Mouse (Mus musculus): ENCODE measurements at regions not wholly inside any gene's neighbourhood (a gene's known extent, or its start where the extent isn't known, plus 50 kb on each side); places are given as distances from the start of the nearest gene placed in this dataset.

DNA sequence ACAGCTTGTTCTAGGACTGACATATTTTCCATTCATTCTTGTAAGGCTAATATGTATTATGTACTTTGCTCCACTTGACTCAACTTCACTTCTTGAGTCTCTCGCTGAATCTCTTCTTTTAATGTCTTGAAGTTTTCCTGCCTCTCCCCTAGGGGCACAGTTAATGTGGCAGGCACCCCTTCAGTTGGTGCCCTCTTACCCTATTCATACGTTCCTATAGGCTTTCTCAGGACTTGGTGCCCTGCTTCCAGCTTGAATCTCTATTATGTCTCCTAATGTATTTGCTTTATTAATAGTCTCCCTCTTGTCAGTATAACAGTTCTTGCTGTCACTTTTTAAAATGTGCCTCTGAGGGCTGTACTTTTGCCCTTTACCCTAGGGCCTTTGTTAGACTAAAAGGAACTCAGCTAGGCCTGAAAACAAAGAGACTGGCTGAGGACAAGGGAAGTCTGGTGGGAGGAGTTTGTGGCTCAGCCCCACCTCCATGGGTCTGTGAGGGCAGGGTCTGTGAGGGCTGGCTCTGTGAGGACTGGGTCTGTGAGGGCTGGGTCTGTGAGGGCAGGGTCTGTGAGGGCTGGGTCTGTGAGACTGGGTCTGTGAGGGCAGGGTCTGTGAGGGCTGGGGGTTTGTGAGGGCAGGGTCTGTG lies 362.9 kb upstream of the Nr5a2 start:
- no peak for DNase-seq (ENCODE audit: low spot score)

DNA sequence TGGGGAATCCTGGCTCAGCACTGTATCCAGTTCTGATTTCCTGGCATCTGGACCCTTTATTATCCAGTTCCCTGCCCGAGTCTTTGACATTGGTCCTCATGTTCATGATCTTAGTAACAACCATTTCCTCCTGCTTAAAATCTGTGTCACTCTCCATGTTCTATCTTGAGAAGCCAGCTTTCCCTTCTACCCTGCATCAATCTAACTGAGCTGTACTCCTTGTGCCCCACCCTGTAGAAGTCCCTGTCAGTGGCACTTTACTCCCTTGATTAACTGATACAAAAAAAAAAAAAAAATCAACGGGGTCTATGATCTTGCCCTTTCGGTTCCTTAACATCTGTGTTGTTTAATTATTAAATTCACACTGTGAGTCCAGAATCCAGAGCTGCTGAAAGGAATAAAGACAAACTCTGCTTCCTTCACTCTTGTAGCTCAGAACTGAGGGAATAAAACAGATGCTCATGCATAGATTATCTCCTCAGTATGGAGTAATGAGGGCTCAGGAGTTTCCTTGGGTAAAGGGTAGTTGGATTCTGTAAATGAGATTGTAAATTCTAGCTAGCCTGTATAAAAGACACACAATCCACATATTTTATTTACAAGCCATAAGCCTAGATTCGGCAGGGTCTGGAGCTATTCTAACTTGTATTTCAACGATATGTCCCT lies 342.6 kb upstream of the Nr5a2 start:
- no peak for DNase-seq (ENCODE audit: low spot score)

- DNase-seq (ENCODE audit: low spot score), result no peak
Observed at GRCm38 (mm10) chr1:137297780-137298569, 337.7 kb upstream of the Nr5a2 start.

DNA sequence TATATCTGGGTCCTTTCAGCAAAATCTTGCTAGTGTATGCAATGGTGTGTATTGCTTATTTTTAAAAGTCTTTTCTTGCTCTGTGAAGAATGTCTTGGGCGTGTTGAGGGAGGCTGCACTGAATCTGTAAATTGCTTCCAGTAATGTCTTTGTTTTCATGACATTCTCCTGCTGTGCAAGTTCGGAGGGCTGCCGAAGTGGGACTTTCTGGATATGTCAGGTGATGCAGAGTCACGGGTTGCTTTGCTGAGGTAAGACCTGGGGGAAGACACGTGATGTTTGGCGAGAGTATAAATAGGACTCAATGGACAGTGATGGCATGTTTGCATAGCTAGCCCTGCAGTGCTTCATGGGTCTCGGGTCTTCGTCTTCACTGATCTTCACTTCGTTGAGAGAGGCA lies 329.2 kb upstream of the Nr5a2 start:
- no peak for DNase-seq (ENCODE audit: low spot score)

- no peak for DNase-seq (ENCODE audit: low spot score)
Observed at GRCm38 (mm10) chr1:137283291-137283690, 323.0 kb upstream of the Nr5a2 start.

GRCm38 (mm10) chr1:137282457-137282856 lies 322.2 kb upstream of the Nr5a2 start:
- DNase-seq (ENCODE audit: low spot score), result no peak

DNA sequence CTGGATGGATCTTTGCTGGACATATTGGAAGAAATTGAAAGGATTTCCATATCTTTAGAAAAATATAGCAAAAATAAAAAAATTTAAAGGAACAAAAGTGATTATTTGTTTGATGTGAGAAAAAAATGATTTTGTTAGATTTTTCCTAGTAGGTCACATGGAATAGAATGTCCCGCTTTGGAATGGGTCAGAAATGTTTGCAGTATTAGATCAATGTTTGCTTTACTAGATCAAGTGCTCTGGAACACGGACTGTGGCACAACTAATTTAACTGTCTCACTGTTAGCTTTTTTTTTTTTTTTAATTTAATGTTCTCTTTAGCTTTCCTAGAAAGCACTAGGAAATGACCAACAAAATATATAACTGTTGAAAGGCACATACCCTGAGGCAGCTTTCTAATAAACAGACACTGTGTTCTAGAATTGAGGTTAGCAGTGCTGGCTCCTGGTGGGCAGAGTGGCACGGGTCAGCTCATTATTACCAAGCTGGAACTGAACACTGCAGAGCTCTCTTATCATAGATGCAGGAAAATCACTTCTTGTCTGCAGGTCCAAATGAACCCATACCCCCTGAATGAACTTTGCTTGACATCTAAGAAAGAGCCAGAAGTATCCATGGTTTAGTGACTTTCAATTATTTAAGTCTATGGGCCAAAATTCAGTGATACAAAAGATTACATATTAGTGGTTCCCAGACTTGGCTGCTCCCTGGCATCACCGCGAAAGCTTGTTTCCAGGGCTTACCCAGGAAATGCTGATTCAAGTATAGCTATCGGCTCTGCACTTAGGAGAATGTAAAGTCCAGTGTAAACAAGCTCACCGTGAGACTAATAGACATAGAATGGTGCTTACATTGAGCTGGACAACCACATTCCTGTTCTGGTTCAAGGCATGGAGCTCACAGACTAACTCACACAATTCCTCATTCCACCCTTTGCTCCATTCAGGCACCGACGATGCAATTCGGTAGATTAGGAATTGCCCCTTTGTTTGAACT lies 320.4 kb upstream of the Nr5a2 start:
- no peak for DNase-seq (ENCODE audit: low spot score)

GRCm38 (mm10) chr1:137279981-137280380 lies 319.7 kb upstream of the Nr5a2 start:
- no peak for DNase-seq (ENCODE audit: low spot score)

DNA sequence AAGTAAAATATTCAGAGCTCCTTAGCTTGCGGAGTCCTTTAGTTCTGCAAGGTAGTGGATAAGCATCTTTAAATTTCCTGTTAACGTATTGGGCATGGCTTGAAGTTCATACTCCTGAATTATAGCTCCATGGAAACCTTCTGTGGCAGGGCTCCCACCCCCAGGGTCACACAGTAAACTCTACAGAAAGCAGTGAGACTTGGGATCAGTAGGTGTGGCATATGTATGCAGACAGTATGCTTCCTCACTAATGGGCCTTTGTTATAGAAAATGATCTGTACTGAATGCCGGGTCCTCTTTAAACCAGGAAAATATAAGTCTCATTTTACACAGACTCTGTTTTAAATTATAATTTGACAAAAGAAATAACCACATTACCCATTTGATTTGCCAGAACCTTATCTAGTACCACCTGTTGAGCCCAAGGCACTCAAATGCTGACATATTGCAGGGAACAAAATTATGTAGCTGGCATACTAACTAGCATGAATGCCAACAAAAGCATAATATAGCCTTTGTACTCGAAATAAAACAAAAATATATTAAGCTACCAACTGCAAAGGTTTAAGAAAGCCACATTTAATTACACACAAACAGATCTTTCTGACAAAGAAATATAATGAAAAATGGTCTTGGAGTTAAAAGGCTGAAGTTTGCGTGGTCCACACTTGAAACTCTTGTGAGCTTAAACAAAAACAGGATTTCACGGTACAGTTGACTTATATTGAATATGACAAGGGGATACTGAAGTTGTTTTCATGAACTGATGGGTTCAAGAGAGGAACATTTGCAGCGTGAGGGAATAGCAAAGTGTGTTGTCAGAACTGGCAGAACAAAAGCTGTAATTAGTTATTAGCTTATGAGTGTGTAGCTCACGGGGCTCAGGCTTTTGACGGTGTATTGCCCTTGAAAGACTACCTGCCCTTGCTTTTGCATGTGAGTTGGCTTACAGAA lies 310.7 kb upstream of the Nr5a2 start:
- no peak for DNase-seq (ENCODE audit: low spot score)

DNA sequence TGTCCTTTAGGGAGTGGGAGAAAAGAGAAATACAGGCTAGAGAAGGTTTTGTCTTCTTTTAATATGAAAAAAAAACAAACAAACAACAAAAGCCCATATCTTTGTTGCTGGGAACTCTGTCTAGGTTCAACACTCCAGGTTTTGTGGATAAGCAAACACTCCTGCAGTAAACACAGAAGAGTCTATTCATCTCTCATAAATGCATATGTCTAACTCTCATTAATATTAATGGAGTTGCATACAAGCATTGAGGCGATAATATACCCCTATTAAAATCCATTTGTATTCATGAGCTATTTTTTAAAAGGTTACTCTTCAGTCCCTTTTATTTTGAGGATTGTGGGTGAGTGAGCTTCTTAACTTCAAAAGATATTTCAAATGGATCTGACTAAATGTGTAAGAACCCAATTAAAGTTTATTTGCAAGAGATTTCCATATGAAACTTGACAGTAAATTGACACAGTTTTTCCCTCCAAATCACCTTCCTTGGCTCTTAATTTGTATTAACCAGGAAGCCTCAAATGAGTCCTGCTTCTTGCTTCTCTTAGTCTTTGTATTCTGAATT lies 302.6 kb upstream of the Nr5a2 start:
- DNase-seq (ENCODE audit: low spot score), result no peak

DNA sequence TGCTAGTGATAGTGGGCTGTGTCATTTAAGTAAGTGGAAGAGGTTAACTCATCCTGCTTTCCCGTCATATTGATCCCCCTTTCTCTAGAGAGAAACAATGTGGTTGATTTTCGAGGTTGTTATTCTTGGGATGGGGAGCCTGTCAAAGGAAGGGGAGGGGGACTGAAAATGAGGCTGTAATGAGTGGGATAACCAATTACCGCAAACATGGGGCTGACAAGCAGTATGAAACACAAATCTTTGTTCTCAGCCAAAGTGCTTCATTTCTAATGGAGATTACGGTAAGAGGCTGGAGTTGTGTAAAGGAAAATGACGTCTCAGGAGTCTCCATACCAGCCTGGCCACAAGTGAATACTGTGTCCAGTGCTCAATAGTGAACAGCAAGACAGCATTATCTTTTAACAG lies 301.9 kb upstream of the Nr5a2 start:
- DNase-seq (ENCODE audit: low spot score), result no peak

GRCm38 (mm10) chr1:137256294-137256693 lies 296.0 kb upstream of the Nr5a2 start:
- no peak for DNase-seq (ENCODE audit: low spot score)

DNA sequence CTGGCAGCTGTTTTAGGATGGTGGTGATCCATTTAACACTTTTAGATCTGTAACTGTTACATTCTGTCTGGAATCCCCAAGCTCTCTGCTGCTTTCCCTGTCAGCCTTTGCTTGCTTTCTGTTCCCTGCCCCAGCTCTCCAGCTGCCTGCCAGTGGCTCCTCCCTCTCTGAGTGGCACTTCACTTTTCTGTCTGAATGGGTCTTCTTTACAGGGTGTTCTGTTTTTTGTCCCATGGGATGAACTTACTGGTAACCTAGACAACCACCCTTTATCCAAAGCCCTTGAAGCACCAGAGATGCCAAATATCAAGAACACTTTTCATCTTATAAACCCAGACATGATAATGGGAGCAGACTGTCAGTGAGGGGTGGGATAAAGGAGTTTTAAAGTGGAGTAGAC lies 294.8 kb upstream of the Nr5a2 start:
- no peak for DNase-seq (ENCODE audit: low spot score)

DNA sequence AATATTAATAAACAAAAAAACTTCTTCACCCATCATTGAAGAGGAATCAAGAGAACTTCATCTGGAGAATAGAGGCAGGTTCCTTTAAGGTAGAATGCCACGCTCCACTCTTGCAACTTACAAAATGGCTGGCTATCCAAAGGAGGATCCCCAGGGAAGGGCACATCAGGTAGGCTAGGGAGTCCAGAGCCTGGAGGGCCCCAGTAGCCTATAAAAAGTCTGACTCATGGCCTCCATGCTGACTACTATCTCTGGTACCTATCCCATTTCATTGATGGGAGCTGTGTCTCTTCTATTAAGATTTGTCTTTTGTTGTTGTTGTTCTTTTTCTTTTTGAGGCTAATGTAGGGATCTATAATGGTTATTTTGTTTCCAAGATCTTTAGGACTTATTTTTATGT lies 294.4 kb upstream of the Nr5a2 start:
- DNase-seq (ENCODE audit: low spot score), result no peak

DNA sequence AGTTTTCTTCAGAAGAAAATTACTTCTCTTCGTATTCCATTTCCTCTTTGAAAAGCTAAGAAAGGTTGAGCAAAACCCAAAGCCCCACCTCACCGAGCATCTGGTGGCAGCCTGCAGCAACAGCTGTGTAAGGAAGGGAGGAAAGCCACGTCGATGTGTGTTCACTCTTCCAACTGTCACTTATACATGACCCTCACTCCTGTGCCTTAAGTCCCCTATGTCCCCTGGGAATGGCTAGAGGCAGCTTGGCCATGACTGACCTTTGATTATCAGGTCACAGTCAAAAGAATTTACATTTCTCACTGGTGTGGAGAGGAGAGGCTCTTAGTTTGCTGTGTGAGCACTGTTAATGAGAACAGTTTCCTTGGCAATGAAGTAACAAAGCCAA lies 266.8 kb upstream of the Nr5a2 start:
- no peak for DNase-seq (ENCODE audit: low spot score)

DNA sequence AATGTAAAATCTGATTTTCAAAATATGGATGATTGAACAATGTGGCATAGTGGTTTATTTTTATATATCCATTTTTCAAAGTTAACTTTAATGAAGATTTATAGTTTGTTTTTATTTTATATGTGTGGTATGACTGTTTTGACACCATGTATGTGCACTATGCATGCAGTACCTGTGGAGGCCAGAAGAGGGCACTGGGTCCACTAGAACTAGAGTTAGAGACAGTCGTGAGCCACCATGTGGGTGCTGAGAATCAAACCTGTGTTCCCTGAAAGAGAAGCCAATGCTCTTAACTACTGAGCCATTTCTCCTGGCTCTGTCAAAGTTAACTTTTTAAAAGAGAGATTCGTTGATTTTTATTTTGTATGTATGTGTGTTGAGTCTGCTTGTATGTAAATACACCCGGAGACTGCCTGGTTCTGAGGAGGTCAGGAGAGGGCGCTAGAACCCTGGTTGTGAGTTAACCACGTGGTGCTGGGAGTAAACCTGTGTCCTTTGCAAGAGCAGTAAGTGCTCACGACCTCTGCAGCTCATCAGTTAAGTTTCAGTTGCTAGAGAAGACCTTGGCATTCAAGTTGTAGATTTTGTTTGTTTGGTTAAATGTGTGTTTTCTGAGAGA lies 266.3 kb upstream of the Nr5a2 start:
- no peak for DNase-seq (ENCODE audit: low spot score)

GRCm38 (mm10) chr1:137225418-137225817 lies 265.2 kb upstream of the Nr5a2 start:
- DNase-seq (ENCODE audit: low spot score), result no peak

GRCm38 (mm10) chr1:137223052-137223451 lies 262.8 kb upstream of the Nr5a2 start:
- DNase-seq (ENCODE audit: low spot score), result no peak

DNA sequence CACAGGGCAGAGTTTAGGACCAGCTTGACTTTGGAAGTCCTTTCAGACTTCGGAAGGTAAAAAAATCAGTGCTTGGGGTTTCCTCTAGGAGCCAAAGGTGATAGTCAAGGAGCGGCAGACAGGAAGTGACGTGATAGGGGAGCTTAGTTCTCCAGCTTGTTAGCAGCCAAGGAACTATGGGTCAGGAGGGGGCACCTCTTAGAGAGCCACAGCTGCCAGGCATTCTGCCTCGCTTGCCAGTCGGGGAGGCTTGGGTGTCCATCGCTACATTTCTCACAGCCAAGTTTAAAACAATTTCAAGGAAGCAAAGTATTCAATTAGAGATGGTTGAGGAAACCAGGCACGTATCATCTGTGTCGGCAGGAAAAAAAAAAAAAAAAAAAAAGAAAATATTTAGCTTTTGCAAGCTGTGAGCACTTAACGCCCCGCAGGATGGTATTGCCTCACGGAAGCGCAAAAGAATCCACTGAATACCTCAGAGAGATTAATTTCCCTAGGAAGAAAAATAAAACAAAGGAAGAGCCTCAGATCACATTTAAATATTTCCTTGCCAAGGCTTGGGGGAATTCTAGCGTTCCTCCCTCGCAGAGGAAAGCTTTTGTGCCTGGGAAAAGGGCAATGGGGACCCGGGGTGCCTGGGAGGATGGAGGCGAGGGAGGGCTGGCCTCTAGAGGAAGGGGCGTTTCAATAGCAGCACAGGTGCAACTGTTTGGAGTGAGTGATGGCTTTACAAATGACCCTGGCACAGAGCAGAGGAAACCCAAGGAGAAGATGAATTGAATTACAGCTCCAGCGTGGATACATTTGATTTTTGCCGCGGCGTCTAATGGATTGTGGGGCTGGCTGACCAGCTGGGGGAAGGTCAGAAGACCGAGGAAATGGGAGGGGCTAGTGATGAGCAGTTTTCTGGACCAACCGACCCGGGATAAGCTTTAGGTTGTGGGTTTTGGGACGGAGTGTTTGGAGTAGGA lies 261.1 kb upstream of the Nr5a2 start:
- DNase-seq (ENCODE audit: low spot score), result no peak

Measured in urinary bladder, postnatal 25 days (tissue).